Mouse (Mus musculus) E14TG2a.4 (cell line): Measurements from ENCODE around the gene Lrrfip1.

Source experiments
- CTCF ChIP-seq: conservative IDR thresholded peaks from 2 replicates; pipeline ENCODE4 v1.5.1; 2014; ENCODE audit warnings: low read length
- NANOG ChIP-seq: IDR thresholded peaks from 2 replicates; pipeline ENCODE4 v1.6.1; 2014; ENCODE audit warnings: borderline replicate concordance, low read length, mixed read lengths

DNA sequence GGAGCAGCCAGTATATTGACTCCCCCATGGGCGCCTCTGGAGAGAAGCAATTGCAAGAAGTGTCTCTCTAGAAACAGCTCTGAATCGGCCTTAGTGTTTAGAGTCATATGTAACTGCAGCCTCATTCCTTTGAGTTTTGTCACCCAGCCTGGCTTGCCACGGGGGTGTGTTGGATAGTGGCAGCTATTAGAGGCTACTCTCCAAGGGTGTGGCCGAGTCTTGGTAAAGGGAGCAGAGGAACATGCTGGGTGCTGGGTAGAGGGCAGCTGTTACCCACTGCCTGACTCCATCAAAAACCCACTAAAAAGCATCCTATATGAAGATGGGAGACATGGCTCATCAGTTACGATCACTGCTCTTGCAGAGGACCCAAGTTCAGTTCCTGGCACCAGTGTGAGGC, 24.7 kb downstream of the Lrrfip1 start:
- no peak for TF ChIP-seq CTCF
- no peak for TF ChIP-seq NANOG
